Comparison of ENCODE assay signal across 17 mouse cellular contexts in genomic region chr6:31640745-31641144, GRCm38 (mm10).
"Had no signal": no experiment of that assay in that cellular context is flagged by ENCODE, and none has a peak within 500 bp of the region (broad histone marks: within the 10 kb centered on the region; RNA-seq: fewer than 3 reads in every experiment).

No protein-coding gene starts in this region.

- H3K27ac ChIP-seq: kidney, embryonic 15.5 days; limb, embryonic 12.5 days; limb, embryonic 15.5 days; liver, embryonic 15.5 days; lung, embryonic 15.5 days; midbrain, embryonic 10.5 days; midbrain, embryonic 13.5 days had no signal

- H3K27me3 ChIP-seq: kidney, embryonic 15.5 days; liver, embryonic 15.5 days; lung, embryonic 15.5 days; megakaryocyte, embryonic 14.5 days had no signal

- H3K36me3 ChIP-seq: kidney, embryonic 15.5 days; limb, embryonic 12.5 days; limb, embryonic 15.5 days; liver, embryonic 15.5 days; lung, embryonic 15.5 days; midbrain, embryonic 10.5 days; midbrain, embryonic 13.5 days had no signal

- ATAC-seq: midbrain, embryonic 13.5 days; midbrain, embryonic 16.5 days had no signal

- DNase-seq: kidney, adult 8-10 months; kidney, postnatal 10 days; kidney, postnatal 36 days; lung, adult 18-20 months; lung, postnatal 10 days; lung, postnatal 36 days; thymus, adult 18-20 months; thymus, postnatal 36 days had no signal

- H3K9ac ChIP-seq: kidney, embryonic 15.5 days; limb, embryonic 12.5 days; limb, embryonic 15.5 days; liver, embryonic 15.5 days; lung, embryonic 15.5 days; midbrain, embryonic 13.5 days had no signal

- H3K9me3 ChIP-seq: kidney, embryonic 15.5 days; limb, embryonic 12.5 days; limb, embryonic 15.5 days; liver, embryonic 15.5 days; lung, embryonic 15.5 days; megakaryocyte, embryonic 14.5 days; midbrain, embryonic 10.5 days; midbrain, embryonic 13.5 days had no signal

- H3K4me2 ChIP-seq: kidney, embryonic 15.5 days; limb, embryonic 12.5 days; limb, embryonic 15.5 days; liver, embryonic 15.5 days; lung, embryonic 15.5 days; midbrain, embryonic 13.5 days had no signal

- H3K4me3 ChIP-seq: kidney, embryonic 15.5 days; limb, embryonic 12.5 days; limb, embryonic 15.5 days; liver, embryonic 15.5 days; lung, embryonic 15.5 days; megakaryocyte, embryonic 14.5 days; midbrain, embryonic 10.5 days; midbrain, embryonic 13.5 days had no signal
